13 mouse cellular contexts compared by ENCODE assay signal in genomic region chr4:83520308-83520707, GRCm38 (mm10). TPM values are rescaled to one million over a fixed set of nuclear protein-coding genes. Genes with fewer than 3 reads are reported as not detected.
DNase-seq lines count a peak whose midpoint lies in the region; ATAC-seq and TF ChIP-seq lines count a peak whose summit lies in the region.
"Had no signal": no experiment of that assay in that cellular context is flagged by ENCODE, and none has a peak within 500 bp of the region (broad histone marks: within the 10 kb centered on the region; RNA-seq: fewer than 3 reads in every experiment).

No protein-coding gene starts in this region.

- no peaks in the 10 kb centered on the region for H3K36me3 ChIP-seq in forebrain, postnatal 0 days (ENCODE audit: insufficient read depth)
- no peaks in the 10 kb centered on the region for H3K36me3 ChIP-seq in forebrain, embryonic 10.5 days (replicated peaks)
- no peaks in the 10 kb centered on the region for H3K36me3 ChIP-seq in thymus, adult 2 months (ENCODE audit: control insufficient read depth, insufficient read depth, low read length)
- H3K36me3 ChIP-seq in stomach, postnatal 0 days (ENCODE audit: control insufficient read depth, insufficient read depth, low read length), result no peaks in the 10 kb centered on the region
- H3K36me3 ChIP-seq: embryonic facial prominence, embryonic 10.5 days; hindbrain, embryonic 10.5 days had no signal

- TF ChIP-seq EP300 in stomach, postnatal 0 days (optimal IDR thresholded peaks at IDR 0.05), result no peak

- no peak overlapping the region for H3K9ac ChIP-seq in forebrain, postnatal 0 days
- H3K9ac ChIP-seq in stomach, postnatal 0 days (ENCODE audit: low read length), result no peak overlapping the region

- TF ChIP-seq CTCF in forebrain, postnatal 0 days (IDR thresholded peaks at IDR 0.05; ENCODE audit: low read depth), result 0 out of 2 replicates have a peak, but pooled peaks have one; percentile 8
- TF ChIP-seq CTCF in thymus, adult 2 months (IDR thresholded peaks at IDR 0.05; ENCODE audit: borderline replicate concordance, control insufficient read depth, extremely low read depth, insufficient read depth, low read length, poor library complexity), result no peak
- TF ChIP-seq CTCF in stomach, postnatal 0 days (IDR thresholded peaks at IDR 0.05; ENCODE audit: low read depth), result peak; percentile 33

- ATAC-seq in forebrain, postnatal 0 days, result no peak
- no peak for ATAC-seq in stomach, postnatal 0 days (ENCODE audit: low FRiP score, low TSS enrichment)

- WGBS in forebrain, postnatal 0 days, result 89% methylated on average over 4 of the region's 4 CpGs
- 91% methylated on average over 4 of the region's 4 CpGs for WGBS in forebrain, embryonic 10.5 days
- 84% methylated on average over 4 of the region's 4 CpGs for WGBS in thymus, adult 2 months
- 83% methylated on average over 4 of the region's 4 CpGs for WGBS in stomach, postnatal 0 days

- H3K4me1 ChIP-seq in forebrain, postnatal 0 days (ENCODE audit: insufficient read depth), result 0 out of 2 replicates have a peak, but pooled peaks cover 5% of the 10 kb centered on the region
- H3K4me1 ChIP-seq in forebrain, embryonic 10.5 days, result peaks cover 40% of the 10 kb centered on the region
- no peaks in the 10 kb centered on the region for H3K4me1 ChIP-seq in thymus, adult 2 months (replicated peaks; ENCODE audit: control insufficient read depth, insufficient read depth, low read length)
- no peaks in the 10 kb centered on the region for H3K4me1 ChIP-seq in stomach, postnatal 0 days (replicated peaks; ENCODE audit: control insufficient read depth, insufficient read depth)

- TF ChIP-seq POLR2A in thymus, adult 2 months (IDR thresholded peaks at IDR 0.05; ENCODE audit: control insufficient read depth, extremely low read depth, insufficient read depth, low read length, poor library complexity), result no peak

- no peak overlapping the region for H3K4me3 ChIP-seq in forebrain, postnatal 0 days (ENCODE audit: low read depth, low read length)
- H3K4me3 ChIP-seq in forebrain, embryonic 10.5 days, result no peak overlapping the region
- H3K4me3 ChIP-seq in thymus, adult 2 months (ENCODE audit: control insufficient read depth, insufficient read depth, low read length), result no peak overlapping the region
- no peak overlapping the region for H3K4me3 ChIP-seq in stomach, postnatal 0 days (ENCODE audit: low read depth, low read length)
- H3K4me3 ChIP-seq: embryonic facial prominence, embryonic 10.5 days; hindbrain, embryonic 10.5 days had no signal

- no peaks in the 10 kb centered on the region for H3K9me3 ChIP-seq in forebrain, postnatal 0 days (ENCODE audit: low read length)
- H3K9me3 ChIP-seq in forebrain, embryonic 10.5 days, result no peaks in the 10 kb centered on the region; the same call in 1 of the 2 replicates
- no peaks in the 10 kb centered on the region for H3K9me3 ChIP-seq in stomach, postnatal 0 days (ENCODE audit: control insufficient read depth, low read length)
- H3K9me3 ChIP-seq: embryonic facial prominence, embryonic 10.5 days; hindbrain, embryonic 10.5 days had no signal

- no peak overlapping the region for H3K4me2 ChIP-seq in forebrain, postnatal 0 days (ENCODE audit: low read depth)
- H3K4me2 ChIP-seq in stomach, postnatal 0 days (replicated peaks; ENCODE audit: low read depth), result no peak overlapping the region

- no peak for DNase-seq in forebrain, postnatal 0 days
- no peak for DNase-seq in forebrain, embryonic 10.5 days (ENCODE audit: extremely low spot score, low spot score)
- DNase-seq in thymus, postnatal 0 days (ENCODE audit: low spot score), result peak; percentile 21
- DNase-seq in thymus, adult 2 months, result no peak
- DNase-seq in ZHBTc4 (ENCODE audit: low read depth, low spot score) (peak; percentile 89), MN1 (ENCODE audit: low spot score) (no peak)
- no peak for DNase-seq in stomach, postnatal 0 days (ENCODE audit: low spot score)
- no peak for DNase-seq in layer of hippocampus, postnatal 36 days
- DNase-seq: cerebellum, adult 9-11 months; kidney, adult 18-20 months; lung, adult 18-20 months had no signal

- H3K27me3 ChIP-seq in forebrain, postnatal 0 days (ENCODE audit: insufficient read depth, low read length), result no peaks in the 10 kb centered on the region
- H3K27me3 ChIP-seq in forebrain, embryonic 10.5 days (ENCODE audit: poor library complexity, severe bottlenecking), result no peaks in the 10 kb centered on the region
- H3K27me3 ChIP-seq in thymus, adult 2 months (ENCODE audit: control insufficient read depth, insufficient read depth, low read length), result no peaks in the 10 kb centered on the region
- no peaks in the 10 kb centered on the region for H3K27me3 ChIP-seq in stomach, postnatal 0 days (ENCODE audit: control insufficient read depth, insufficient read depth, low read length)

- no peak overlapping the region for H3K27ac ChIP-seq in forebrain, postnatal 0 days (ENCODE audit: low read depth, low read length)
- H3K27ac ChIP-seq in forebrain, embryonic 10.5 days, result no peak overlapping the region
- H3K27ac ChIP-seq in thymus, adult 2 months (ENCODE audit: control insufficient read depth, insufficient read depth, low read length), result no peak overlapping the region
- no peak overlapping the region for H3K27ac ChIP-seq in stomach, postnatal 0 days (replicated peaks)
- H3K27ac ChIP-seq: embryonic facial prominence, embryonic 10.5 days; hindbrain, embryonic 10.5 days had no signal

RNA-seq across cellular contexts. Expression of gene Ccdc171, which starts 5.0 kb away (rescaled TPM):
- 3.9 and 4.6 TPM in 2 replicates for total RNA-seq in forebrain, postnatal 0 days (2014; rRNA removed)
- polyA plus RNA-seq in forebrain, postnatal 0 days (2015; fragmentation: Nextera tagmentation; extraction: Ambion mirVana), result 1.5 and 2.9 TPM in 2 replicates
- polyA plus RNA-seq in forebrain, embryonic 10.5 days (2016; fragmentation: Nextera tagmentation; extraction: Ambion mirVana), result 6.1 and 7.3 TPM in 2 replicates
- polyA plus RNA-seq in thymus, postnatal 0 days (2015; fragmentation: Nextera tagmentation; extraction: Ambion mirVana), result 5.7 and 6.2 TPM in 2 replicates
- polyA plus RNA-seq in thymus, adult 2 months (2012; rRNA removed), result 2.2 and 3.2 TPM in 2 replicates
- 1.0 and 1.4 TPM in 2 replicates for polyA plus RNA-seq in stomach, postnatal 0 days (2015; fragmentation: Nextera tagmentation; extraction: Ambion mirVana)
- 1 to 10 TPM; 3.9 to 5.3 TPM for total RNA-seq in layer of hippocampus, postnatal 36 days (2021)

RNA-seq across cellular contexts. Expression of gene Psip1, which starts 34.0 kb away (rescaled TPM):
- total RNA-seq in forebrain, postnatal 0 days (2014; rRNA removed), result 248 and 298 TPM in 2 replicates
- 284 and 309 TPM in 2 replicates for polyA plus RNA-seq in forebrain, postnatal 0 days (2015; fragmentation: Nextera tagmentation; extraction: Ambion mirVana)
- 334 and 356 TPM in 2 replicates for polyA plus RNA-seq in forebrain, embryonic 10.5 days (2016; fragmentation: Nextera tagmentation; extraction: Ambion mirVana)
- polyA plus RNA-seq in thymus, postnatal 0 days (2015; fragmentation: Nextera tagmentation; extraction: Ambion mirVana), result 146 and 147 TPM in 2 replicates
- polyA plus RNA-seq in thymus, adult 2 months (2012; rRNA removed), result 72.0 and 118 TPM in 2 replicates
- polyA plus RNA-seq in stomach, postnatal 0 days (2015; fragmentation: Nextera tagmentation; extraction: Ambion mirVana), result 31.1 and 36.5 TPM in 2 replicates
- total RNA-seq in layer of hippocampus, postnatal 36 days (2021), result 100 to 1,000 TPM; 210 to 215 TPM

Comparison
In these comparisons a context has a peak if more than half of its experiments do, and no peak if none do; other contexts are left out.
1. DNase-seq: peak in thymus, postnatal 0 days (single experiment) and ZHBTc4 (single experiment); none in forebrain, postnatal 0 days (single experiment), forebrain, embryonic 10.5 days (single experiment), thymus, adult 2 months (single experiment), stomach, postnatal 0 days (single experiment), MN1 (single experiment) and layer of hippocampus, postnatal 36 days (0 of 2).